Mouse (Mus musculus) heart, postnatal 0 days (tissue): ENCODE results near the gene Mrps18a.

Source experiments
- CTCF ChIP-seq: IDR thresholded peaks from 2 replicates; pipeline ENCODE4 v1.5.1; 2016; ENCODE audit warnings: antibody characterized with exemption, control low read depth, low read depth
- EP300 ChIP-seq: IDR thresholded peaks from 2 replicates; pipeline ENCODE4 v1.6.1; 2016; ENCODE audit warnings: antibody characterized with exemption, low read depth

DNA sequence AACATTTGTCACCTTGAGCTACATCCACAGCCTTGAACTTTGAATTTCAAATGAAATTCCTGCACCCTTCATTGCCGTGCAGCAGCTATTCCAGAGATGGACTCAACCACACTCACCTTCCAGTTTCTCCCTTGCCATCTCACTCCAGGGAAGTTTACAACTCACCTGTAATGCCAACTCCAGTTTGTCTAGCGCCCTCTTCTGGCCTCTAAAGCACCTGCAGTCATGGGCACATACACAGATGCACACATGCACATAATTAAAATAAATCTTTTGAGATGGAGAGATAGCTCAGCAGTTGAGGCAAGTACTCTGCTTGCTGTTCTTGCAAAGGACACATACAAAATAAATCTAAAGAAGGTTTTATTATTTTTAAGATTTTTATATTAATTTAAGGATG is 31.7 kb upstream of the Mrps18a start:
- TF ChIP-seq EP300 (no peak), CTCF (no peak)
